Mouse (Mus musculus): Measurements from ENCODE around the gene Gm49396. TPM values are rescaled to one million over a fixed set of nuclear protein-coding genes. Genes with fewer than 3 reads are reported as not detected.

Gene Gm49396
- polyA plus RNA-seq (2012; rRNA removed), result 1.2 and 1.4 TPM in 2 replicates

DNA sequence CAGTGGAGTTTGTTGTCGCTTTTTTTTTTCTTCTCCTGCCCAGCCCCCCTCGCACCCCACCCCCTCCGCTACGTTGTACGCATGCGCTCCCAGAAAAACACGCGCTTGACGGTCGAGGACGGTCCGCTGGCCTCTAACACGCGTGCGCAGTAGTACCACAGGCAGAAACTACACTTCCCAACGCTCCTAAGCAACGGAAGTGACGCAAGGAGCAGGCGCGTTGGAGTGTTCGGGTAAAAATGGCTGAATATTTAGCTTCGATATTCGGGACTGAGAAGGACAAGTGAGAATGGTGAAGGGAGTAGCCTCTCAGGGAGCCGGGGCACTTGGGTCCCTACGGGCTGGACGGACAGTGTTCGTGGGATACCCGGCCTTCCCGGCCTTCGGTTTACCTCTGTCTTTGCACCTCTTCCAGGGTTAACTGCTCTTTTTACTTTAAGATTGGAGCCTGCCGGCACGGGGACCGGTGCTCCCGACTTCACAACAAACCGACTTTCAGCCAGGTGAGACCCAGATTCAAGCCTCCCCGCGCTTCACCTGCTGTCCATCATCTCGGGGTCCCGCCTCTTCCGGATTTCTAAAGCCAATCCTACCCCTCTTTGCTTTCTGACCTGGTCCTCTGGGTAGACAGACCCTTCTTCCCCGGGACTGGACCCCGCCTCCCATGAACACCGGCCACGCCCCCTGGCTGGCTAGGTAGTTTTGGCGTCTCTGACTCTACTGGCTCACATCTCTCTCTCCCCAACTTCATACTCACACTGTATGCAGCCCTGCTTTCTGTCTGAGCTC, at the start of gene Gm49396, which contains the start of the genes U2af1l4 and Psenen:
TSS of gene Gm49396 (plus strand) at position 228 of the 789 bp plus-strand sequence.
TSS of gene U2af1l4 (plus strand) at position 185 of the 789 bp plus-strand sequence.
TSS of gene Psenen (minus strand) at position 511 of the 789 bp plus-strand sequence.

DNA sequence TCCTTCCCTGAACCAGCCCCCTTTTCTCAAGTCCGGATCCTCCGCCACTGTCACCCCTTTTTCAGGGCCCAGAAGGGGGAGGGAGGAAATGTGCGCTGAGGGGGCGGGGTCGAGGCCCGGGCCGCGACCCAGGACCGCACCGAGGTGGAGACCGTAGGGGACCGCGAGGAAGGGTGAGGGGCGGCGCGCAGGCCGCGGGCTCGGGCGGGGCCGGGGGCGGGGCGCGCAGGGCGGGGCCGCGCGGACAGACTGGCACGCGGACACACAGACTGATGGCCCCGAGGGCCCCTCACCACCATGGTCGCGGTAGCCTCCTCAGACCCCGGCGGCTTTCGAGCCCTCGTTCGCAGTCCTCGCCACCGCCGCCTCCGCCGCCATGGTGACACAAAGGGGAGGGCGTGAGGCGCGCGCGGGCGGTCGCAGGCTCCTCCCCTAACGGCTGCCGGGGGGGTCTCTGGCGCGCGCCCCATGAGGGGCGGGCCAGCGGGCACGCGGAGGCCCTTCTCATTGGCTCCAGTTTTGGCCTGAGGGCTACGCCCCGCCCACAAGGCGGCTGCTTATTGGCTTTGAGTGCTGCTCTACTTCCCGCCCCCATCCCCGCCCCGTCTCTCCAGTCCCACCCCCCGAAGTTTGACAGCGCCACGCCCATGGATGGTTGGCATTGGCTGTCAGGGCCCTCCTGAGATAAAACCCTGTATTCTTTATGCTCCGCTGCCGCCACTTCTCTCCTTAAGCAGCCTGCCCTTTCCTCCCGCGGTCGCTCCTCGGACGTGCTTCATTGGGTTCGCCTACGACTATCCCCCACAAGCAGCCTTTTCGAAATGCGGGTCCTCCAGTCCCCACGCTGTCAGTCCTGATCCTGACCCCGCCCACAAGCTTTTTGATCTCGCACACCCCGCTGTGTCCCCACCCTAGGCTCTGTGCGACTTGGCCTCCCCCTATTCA, 28.2 kb upstream of the Gm49396 start, which contains the start of gene Arhgap33:
TSS of gene Arhgap33 (minus strand) at position 428 of the 945 bp plus-strand sequence.

DNA sequence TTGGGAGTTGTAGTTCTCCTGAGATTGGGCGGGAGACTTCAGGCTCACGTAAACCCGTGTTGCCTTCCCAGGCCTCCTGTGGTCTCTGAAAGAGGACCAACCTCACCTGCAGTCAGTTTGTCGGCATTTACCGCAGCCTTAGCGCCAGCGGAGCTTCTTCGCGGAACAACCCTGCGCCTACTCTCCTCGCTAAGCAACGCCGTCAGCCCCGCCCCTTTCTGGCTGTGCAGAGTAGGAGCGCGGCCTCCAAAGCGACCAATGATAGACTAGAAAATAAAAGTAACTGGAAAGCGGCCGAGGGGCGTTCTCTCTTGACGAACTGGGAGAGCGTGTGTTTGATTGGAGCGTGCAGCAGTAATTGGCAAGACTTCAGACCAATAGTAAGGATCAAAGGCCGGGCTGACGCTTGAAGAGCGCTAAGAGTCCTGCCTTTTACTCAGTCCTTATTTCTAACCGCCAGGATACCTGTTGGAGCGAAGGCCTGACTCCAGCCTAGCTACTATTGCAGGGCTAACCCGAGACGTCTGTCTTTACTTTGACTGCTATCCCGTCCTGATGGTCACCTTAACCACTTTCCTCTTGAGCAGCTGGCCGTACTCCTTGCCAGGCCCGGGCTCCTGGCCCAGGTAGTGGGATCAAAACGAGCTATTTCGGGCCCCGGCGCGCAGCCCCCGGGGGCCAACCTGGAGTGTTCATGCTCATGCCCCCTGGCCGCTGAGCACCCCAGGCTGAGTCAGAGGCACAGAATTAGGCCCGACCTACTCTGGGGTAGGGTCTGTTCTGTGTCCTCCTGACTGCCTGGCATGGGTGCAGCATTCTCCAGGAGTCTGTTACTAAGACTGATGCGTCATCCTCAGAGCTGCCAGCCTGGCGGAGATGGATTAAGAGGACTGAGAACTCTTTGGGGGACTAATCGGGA, 10.8 kb upstream of the Gm49396 start, which contains the start of the genes Hspb6 and Proser3:
TSS of gene Hspb6 (plus strand) at position 77 of the 919 bp plus-strand sequence.
TSS of gene Proser3 (minus strand) at position 198 of the 919 bp plus-strand sequence.

DNA sequence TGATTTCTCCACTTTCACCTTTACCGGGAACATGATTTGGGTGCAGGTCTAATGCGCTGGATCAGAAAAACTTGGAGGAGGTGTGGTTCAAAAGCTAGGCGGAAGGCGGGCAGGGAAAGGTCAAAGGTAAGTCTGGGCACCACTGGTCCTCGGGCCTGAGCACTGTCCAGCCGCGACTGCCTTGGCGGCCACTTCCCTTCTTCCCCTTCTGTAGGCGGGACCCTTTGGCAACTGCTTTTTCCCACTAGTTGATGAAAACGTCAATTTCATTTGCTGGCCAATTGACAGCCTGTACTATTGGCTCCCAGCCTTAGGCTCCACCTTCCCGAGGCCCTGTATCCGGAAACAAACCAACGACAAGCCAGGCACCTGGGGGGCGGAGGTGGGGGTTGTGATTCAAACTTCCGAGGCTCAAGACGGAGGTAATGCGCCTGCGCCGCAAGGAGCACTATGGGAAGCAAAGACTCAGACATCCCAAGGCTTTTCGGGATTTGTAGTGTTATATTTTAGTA, 3.6 kb upstream of the Gm49396 start, which contains the start of gene Lin37:
TSS of gene Lin37 (minus strand) at position 396 of the 512 bp plus-strand sequence.

DNA sequence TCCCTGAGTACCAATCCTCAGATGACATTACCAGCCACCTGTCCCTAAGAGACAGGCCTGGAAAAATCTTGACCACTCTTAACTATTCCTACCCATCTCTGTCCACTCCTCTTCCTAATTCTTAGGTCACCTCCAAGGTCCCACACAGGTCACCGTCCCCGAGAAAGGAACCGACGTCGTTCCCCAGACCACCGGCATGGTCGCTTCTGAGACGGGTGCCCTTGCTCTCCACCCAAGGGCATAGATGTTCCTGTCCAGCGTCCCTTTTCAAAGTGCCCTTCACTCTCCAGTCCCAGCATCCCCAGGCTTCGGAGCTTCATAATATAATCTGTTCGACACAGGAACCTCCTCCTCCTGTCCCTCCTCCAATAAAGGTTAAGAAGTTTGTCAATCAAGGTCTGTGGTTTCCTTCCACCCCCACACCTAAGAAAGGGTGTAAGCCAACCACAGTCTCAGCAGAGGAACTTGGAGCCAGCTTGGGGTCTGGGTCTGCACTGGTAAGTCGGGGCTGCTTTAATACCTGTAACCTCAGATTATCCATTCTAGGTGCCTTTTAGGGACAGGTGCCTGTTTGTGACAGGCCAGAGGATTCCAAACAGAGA, 1.9 kb downstream of the Gm49396 start, which contains the start of gene Igflr1:
TSS of gene Igflr1 (plus strand) at position 458 of the 602 bp plus-strand sequence.

DNA sequence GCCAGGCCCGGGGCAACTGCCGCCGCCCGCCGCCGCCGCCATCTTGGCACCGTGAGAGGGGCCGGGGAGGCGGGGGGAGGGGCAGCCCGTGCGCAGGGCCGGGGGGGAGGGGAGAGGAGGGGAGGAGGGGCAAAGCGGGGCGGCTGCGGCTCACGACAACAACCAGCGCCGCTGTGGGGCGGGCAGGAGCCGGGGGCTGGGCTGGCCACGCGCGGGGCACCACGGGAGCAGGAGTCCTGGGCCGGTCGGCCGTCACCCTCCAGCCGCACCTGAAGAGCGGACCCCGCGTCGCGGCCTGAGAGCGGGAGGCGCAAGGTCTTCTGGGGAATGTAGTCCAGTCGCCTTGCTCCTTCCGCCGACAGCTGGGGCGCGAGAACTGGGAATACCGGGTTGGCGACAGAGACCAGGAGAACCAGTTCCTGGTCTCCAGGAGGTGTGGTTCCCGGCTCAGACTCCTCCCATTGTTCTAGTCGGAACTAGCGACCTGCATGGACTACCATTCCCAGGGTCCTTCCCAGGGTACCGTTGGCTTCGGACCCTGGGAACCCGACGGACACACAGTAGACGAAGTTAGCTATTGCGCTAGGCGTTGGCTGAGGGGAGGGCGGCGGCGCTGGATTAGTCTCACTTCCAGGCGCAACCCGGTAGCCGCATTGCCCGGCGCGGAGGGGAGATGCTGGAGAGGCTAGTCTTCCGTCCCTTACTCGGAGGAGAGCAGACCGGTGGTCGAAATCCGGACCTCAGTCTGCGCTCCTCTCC, 25.7 kb downstream of the Gm49396 start, which contains the start of gene Kmt2b:
TSS of gene Kmt2b (minus strand) at position 51 of the 759 bp plus-strand sequence.

DNA sequence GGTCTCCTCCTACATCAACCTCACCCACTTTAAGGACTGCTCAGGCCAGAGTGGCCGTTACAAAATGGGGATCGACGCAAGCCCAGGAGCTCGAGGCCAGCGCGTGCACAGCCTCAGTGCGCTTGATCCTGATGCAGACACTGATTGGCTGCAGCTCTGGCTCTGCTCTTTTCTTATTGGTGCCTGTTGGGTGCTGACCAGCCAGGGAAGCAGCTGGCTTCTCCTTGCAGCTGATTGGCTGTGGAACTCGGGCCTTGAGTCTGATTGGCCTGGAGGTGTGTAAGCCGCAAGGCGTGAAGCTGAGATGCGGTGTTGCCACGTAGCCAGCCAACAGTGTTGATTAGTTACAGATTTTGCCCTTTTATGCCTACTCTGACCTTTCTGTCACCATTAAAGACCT, 35.6 kb downstream of the Gm49396 start, which contains the start of gene Zbtb32:
TSS of gene Zbtb32 (minus strand) at position 124 of the 400 bp plus-strand sequence.

DNA sequence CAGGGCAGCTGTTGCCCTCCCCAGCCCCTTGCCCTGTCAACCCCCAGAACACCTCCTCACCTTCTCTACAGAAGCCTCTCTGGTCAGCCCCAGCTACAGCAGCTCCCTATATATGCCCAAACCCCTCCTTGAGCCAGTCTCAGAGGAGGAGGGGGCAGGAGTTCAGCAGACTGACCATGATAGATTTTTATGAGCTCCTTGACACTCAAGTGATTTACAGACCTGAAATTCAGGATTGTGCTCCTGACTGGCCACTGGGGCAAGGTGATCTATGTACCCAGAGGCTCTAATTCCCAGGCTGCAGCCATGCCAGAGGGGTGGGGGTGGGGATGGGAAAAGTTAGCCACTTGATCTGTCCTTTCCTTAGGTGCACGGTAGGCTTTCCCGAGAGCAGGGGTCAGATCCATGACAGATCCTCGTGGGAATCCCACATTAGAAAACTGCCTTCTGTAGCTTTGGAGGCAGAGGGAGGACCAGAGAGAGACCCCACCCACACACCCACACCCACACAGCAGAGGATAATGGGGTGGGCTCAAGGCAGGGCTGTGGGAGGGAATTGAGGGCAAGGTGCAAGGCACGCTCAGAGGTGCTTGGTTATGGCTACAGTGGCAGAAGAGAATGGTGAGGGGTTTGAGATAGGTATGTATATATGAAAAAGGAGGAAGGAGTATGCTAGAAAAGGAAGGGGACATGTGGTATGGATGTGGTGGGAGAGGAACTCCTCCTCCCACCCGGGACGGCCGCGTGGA, 49.7 kb downstream of the Gm49396 start, which contains the start of gene Upk1a:
TSS of gene Upk1a (minus strand) at position 194 of the 749 bp plus-strand sequence.

Other genes starting within 250 kb of the Gm49396 start
- gene Syne4, start 248.5 kb upstream of the Gm49396 start, polyA plus RNA-seq (2012; rRNA removed), result 11.0 and 13.9 TPM in 2 replicates
- 1.2 and 1.4 TPM in 2 replicates for gene E130208F15Rik, start 241.6 kb upstream of the Gm49396 start, polyA plus RNA-seq (2012; rRNA removed)
- gene Sdhaf1, start 239.4 kb upstream of the Gm49396 start, polyA plus RNA-seq (2012; rRNA removed), result 26.8 and 37.9 TPM in 2 replicates
- 25.6 and 26.3 TPM in 2 replicates for gene Lrfn3, start 200.6 kb upstream of the Gm49396 start, polyA plus RNA-seq (2012; rRNA removed)
- 54.3 and 84.5 TPM in 2 replicates for gene Tyrobp, start 149.6 kb upstream of the Gm49396 start, polyA plus RNA-seq (2012; rRNA removed)
- gene Hcst, start 143.5 kb upstream of the Gm49396 start, polyA plus RNA-seq (2012; rRNA removed), result 12.2 and 17.0 TPM in 2 replicates
- gene Nfkbid, start 141.6 kb upstream of the Gm49396 start, polyA plus RNA-seq (2012; rRNA removed), result 7.8 and 8.1 TPM in 2 replicates
- 49.6 and 52.2 TPM in 2 replicates for gene Aplp1, start 117.8 kb upstream of the Gm49396 start, polyA plus RNA-seq (2012; rRNA removed)
- 0.35 and 0.52 TPM in 2 replicates for gene Kirrel2, start 105.7 kb upstream of the Gm49396 start, polyA plus RNA-seq (2012; rRNA removed)
- 0.03 and 0.80 TPM in 2 replicates for gene Nphs1, start 105.0 kb upstream of the Gm49396 start, polyA plus RNA-seq (2012; rRNA removed)
- not detected in 2 replicates for gene Prodh2, start 69.7 kb upstream of the Gm49396 start, polyA plus RNA-seq (2012; rRNA removed)
- 17.3 and 18.3 TPM in 2 replicates for gene Arhgap33, start 28.3 kb upstream of the Gm49396 start, polyA plus RNA-seq (2012; rRNA removed)
- gene Hspb6, start 11.2 kb upstream of the Gm49396 start, polyA plus RNA-seq (2012; rRNA removed), result 80.2 and 99.4 TPM in 2 replicates
- gene Proser3, start 11.0 kb upstream of the Gm49396 start, polyA plus RNA-seq (2012; rRNA removed), result 8.5 TPM in 2 replicates
- gene Lin37, start 3.5 kb upstream of the Gm49396 start, polyA plus RNA-seq (2012; rRNA removed), result 32.0 and 32.4 TPM in 2 replicates
- 40.8 and 56.2 TPM in 2 replicates for gene U2af1l4, start within 50 bp of the Gm49396 start, polyA plus RNA-seq (2012; rRNA removed)
- gene Psenen, start 283 bp downstream of the Gm49396 start, polyA plus RNA-seq (2012; rRNA removed), result 109 and 156 TPM in 2 replicates
- 7.7 and 8.8 TPM in 2 replicates for gene Igflr1, start 2.1 kb downstream of the Gm49396 start, polyA plus RNA-seq (2012; rRNA removed)
- gene Kmt2b, start 25.4 kb downstream of the Gm49396 start, polyA plus RNA-seq (2012; rRNA removed), result 46.0 and 47.1 TPM in 2 replicates
- gene Zbtb32, start 35.6 kb downstream of the Gm49396 start, polyA plus RNA-seq (2012; rRNA removed), result 5.3 and 6.6 TPM in 2 replicates
- gene Upk1a, start 49.5 kb downstream of the Gm49396 start, polyA plus RNA-seq (2012; rRNA removed), result 24.9 and 37.7 TPM in 2 replicates
- 423 and 473 TPM in 2 replicates for gene Cox6b1, start 62.8 kb downstream of the Gm49396 start, polyA plus RNA-seq (2012; rRNA removed)
- gene Etv2, start 72.5 kb downstream of the Gm49396 start, polyA plus RNA-seq (2012; rRNA removed), result not detected in 2 replicates
- 82.7 and 93.1 TPM in 2 replicates for gene Rbm42, start 87.0 kb downstream of the Gm49396 start, polyA plus RNA-seq (2012; rRNA removed)
- 7.2 and 8.7 TPM in 2 replicates for gene Haus5, start 101.7 kb downstream of the Gm49396 start, polyA plus RNA-seq (2012; rRNA removed)
- not detected in 2 replicates for gene Pmis2, start 108.3 kb downstream of the Gm49396 start, polyA plus RNA-seq (2012; rRNA removed)
- gene 2200002J24Rik, start 135.6 kb downstream of the Gm49396 start, polyA plus RNA-seq (2012; rRNA removed), result 0.91 and 1.2 TPM in 2 replicates
- gene Atp4a, start 148.9 kb downstream of the Gm49396 start, polyA plus RNA-seq (2012; rRNA removed), result 0.51 and 0.90 TPM in 2 replicates
- gene Tmem147, start 166.2 kb downstream of the Gm49396 start, polyA plus RNA-seq (2012; rRNA removed), result 158 and 172 TPM in 2 replicates
- gene Gapdhs, start 180.3 kb downstream of the Gm49396 start, polyA plus RNA-seq (2012; rRNA removed), result not detected in 2 replicates
- gene Sbsn, start 188.1 kb downstream of the Gm49396 start, polyA plus RNA-seq (2012; rRNA removed), result 1.2 and 1.8 TPM in 2 replicates
- 3.6 and 5.1 TPM in 2 replicates for gene Dmkn, start 200.4 kb downstream of the Gm49396 start, polyA plus RNA-seq (2012; rRNA removed)
- gene Krtdap, start 224.6 kb downstream of the Gm49396 start, polyA plus RNA-seq (2012; rRNA removed), result not detected in 2 replicates

Measured in colon, adult 2 months (tissue).